30 mouse cellular contexts compared by ENCODE assay signal in genomic region chr7:45228548-45228947, GRCm38 (mm10). TPM values are rescaled to one million over a fixed set of nuclear protein-coding genes. Genes with fewer than 3 reads are reported as not detected.
A peak's percentile ranks its signal among the peaks of the same experiment; 100 is the strongest.
DNase-seq lines count a peak whose midpoint lies in the region; ATAC-seq and TF ChIP-seq lines count a peak whose summit lies in the region.
"Had no signal": no experiment of that assay in that cellular context is flagged by ENCODE, and none has a peak within 500 bp of the region (broad histone marks: within the 10 kb centered on the region; RNA-seq: fewer than 3 reads in every experiment).

No protein-coding gene starts in this region.

- H3K9ac ChIP-seq in hindbrain, embryonic 12.5 days = no peak overlapping the region
- no peak overlapping the region for H3K9ac ChIP-seq in CH12.LX (ENCODE audit: insufficient read depth, low read depth)
- no peak overlapping the region for H3K9ac ChIP-seq in limb, embryonic 12.5 days (replicated peaks)
- H3K9ac ChIP-seq: forebrain, embryonic 13.5 days; hindbrain, embryonic 15.5 days; kidney, embryonic 15.5 days; liver, embryonic 15.5 days; midbrain, embryonic 13.5 days; neural tube, embryonic 13.5 days had no signal

- no peaks in the 10 kb centered on the region for H3K9me3 ChIP-seq in hindbrain, embryonic 10.5 days
- no peaks in the 10 kb centered on the region for H3K9me3 ChIP-seq in hindbrain, embryonic 12.5 days (replicated peaks)
- H3K9me3 ChIP-seq in CH12.LX (replicated peaks; ENCODE audit: low read length) (peaks cover 6% of the 10 kb centered on the region), E14TG2a.4 (ENCODE audit: low read length) (no peaks in the 10 kb centered on the region)
- H3K9me3 ChIP-seq in limb, embryonic 12.5 days = no peaks in the 10 kb centered on the region
- H3K9me3 ChIP-seq: forebrain, embryonic 13.5 days; hindbrain, embryonic 15.5 days; kidney, embryonic 15.5 days; liver, embryonic 15.5 days; megakaryocyte, embryonic 14.5 days; midbrain, embryonic 13.5 days; neural tube, embryonic 13.5 days had no signal

- H3K4me1 ChIP-seq in hindbrain, embryonic 10.5 days (replicated peaks) = peaks cover 22% of the 10 kb centered on the region
- H3K4me1 ChIP-seq in hindbrain, embryonic 12.5 days = peaks cover 11% of the 10 kb centered on the region
- peaks cover 8 to 44% of the 10 kb centered on the region in 2 experiments; a peak in 3 of 4 replicates for H3K4me1 ChIP-seq in CH12.LX (ENCODE audit: control insufficient read depth in 1 of 2, insufficient read depth in 2 of 2)
- H3K4me1 ChIP-seq in E14TG2a.4 (replicated peaks; ENCODE audit: low read depth, low read length) = peaks cover 87% of the 10 kb centered on the region
- H3K4me1 ChIP-seq in limb, embryonic 12.5 days (replicated peaks) = peaks cover 16% of the 10 kb centered on the region
- H3K4me1 ChIP-seq: hindbrain, embryonic 15.5 days had no signal

- 95% methylated on average over 18 of the region's 18 CpGs for WGBS in hindbrain, embryonic 10.5 days
- WGBS in hindbrain, embryonic 12.5 days = 95% methylated on average over 18 of the region's 18 CpGs
- WGBS in limb, embryonic 12.5 days = 95% methylated on average over 18 of the region's 18 CpGs

- in situ Hi-C loops in CH12.LX (cut with MboI; ENCODE audit: low pct_ligation_motif_present, low pct_unique_long_range_greater_than_20kb, low sequenced_read_pairs) = no loop called here

- TF ChIP-seq POLR2A in CH12.LX (IDR thresholded peaks at IDR 0.05; ENCODE audit: low read depth, low read length) = no peak

- DNase-seq in hindbrain, embryonic 10.5 days (ENCODE audit: low spot score) = peak; percentile 2
- DNase-seq in CH12.LX (ENCODE audit: extremely low read depth) = no peak
- DNase-seq in gastrocnemius, postnatal 25 days = no peak
- DNase-seq: adrenal gland, postnatal 25 days; B cell, adult 2 months; cerebellum, adult 11-12 months; cerebellum, postnatal 10 days; gastrocnemius, postnatal 14 days; heart, adult 2 months; heart, postnatal 4 days; kidney, adult 11 months; kidney, postnatal 36 days; lung, postnatal 4 days; right cerebral cortex, postnatal 4 days had no signal

- no peak overlapping the region for H3K27ac ChIP-seq in hindbrain, embryonic 10.5 days
- no peak overlapping the region for H3K27ac ChIP-seq in hindbrain, embryonic 12.5 days
- H3K27ac ChIP-seq in CH12.LX (ENCODE audit: insufficient read depth, low read depth) = no peak overlapping the region
- no peak overlapping the region for H3K27ac ChIP-seq in limb, embryonic 12.5 days
- H3K27ac ChIP-seq: forebrain, embryonic 13.5 days; heart, adult 2 months; hindbrain, embryonic 15.5 days; kidney, embryonic 15.5 days; layer of hippocampus, adult 2 months; liver, embryonic 15.5 days; midbrain, embryonic 13.5 days; neural tube, embryonic 13.5 days had no signal

- ATAC-seq in hindbrain, embryonic 12.5 days (ENCODE audit: low FRiP score) = no peak
- peak; percentile 29; the same call in 1 of the 2 replicates for ATAC-seq in limb, embryonic 12.5 days (ENCODE audit: insufficient number of reproducible peaks, insufficient read depth, low FRiP score, low TSS enrichment, low read depth)
- ATAC-seq: forebrain, embryonic 13.5 days; inflammation-experienced regulatory T-cells, adult 6 months; midbrain, embryonic 13.5 days had no signal

- dilution Hi-C loops in CH12.LX (cut with MboI; ENCODE audit: extremely low pct_ligation_motif_present, extremely low pct_unique_long_range_greater_than_20kb, low sequenced_read_pairs) = no loop called here

- peaks cover 9% of the 10 kb centered on the region for H3K27me3 ChIP-seq in hindbrain, embryonic 10.5 days (ENCODE audit: insufficient read depth, poor library complexity, severe bottlenecking)
- peaks cover 3% of the 10 kb centered on the region; the same call in 1 of the 2 replicates for H3K27me3 ChIP-seq in hindbrain, embryonic 12.5 days
- no peaks in the 10 kb centered on the region for H3K27me3 ChIP-seq in CH12.LX (replicated peaks)
- no peaks in the 10 kb centered on the region for H3K27me3 ChIP-seq in E14TG2a.4 (ENCODE audit: insufficient read depth, low read length)
- H3K27me3 ChIP-seq in limb, embryonic 12.5 days = no peaks in the 10 kb centered on the region
- H3K27me3 ChIP-seq: forebrain, embryonic 13.5 days; hindbrain, embryonic 15.5 days; kidney, embryonic 15.5 days; liver, embryonic 15.5 days; midbrain, embryonic 13.5 days; neural tube, embryonic 13.5 days had no signal

- TF ChIP-seq EP300 in CH12.LX (IDR thresholded peaks at IDR 0.05; ENCODE audit: low read length) = no peak

- TF ChIP-seq CTCF in CH12.LX (conservative IDR thresholded peaks at IDR 0.05 in 1 of 2, IDR thresholded peaks at IDR 0.05 in 1 of 2; ENCODE audit: low read depth in 2 of 2, low read length in 2 of 2) (no peak), E14TG2a.4 (conservative IDR thresholded peaks at IDR 0.05; ENCODE audit: low read length) (no peak)

- no peak overlapping the region for H3K4me2 ChIP-seq in hindbrain, embryonic 12.5 days (replicated peaks)
- H3K4me2 ChIP-seq in CH12.LX (ENCODE audit: insufficient read depth, low read depth, poor library complexity, severe bottlenecking) = no peak overlapping the region
- H3K4me2 ChIP-seq in limb, embryonic 12.5 days = no peak overlapping the region
- H3K4me2 ChIP-seq: forebrain, embryonic 13.5 days; hindbrain, embryonic 15.5 days; kidney, embryonic 15.5 days; liver, embryonic 15.5 days; midbrain, embryonic 13.5 days; neural tube, embryonic 13.5 days had no signal

- H3K79me2 ChIP-seq in CH12.LX (replicated peaks; ENCODE audit: control insufficient read depth, extremely low read depth, insufficient read depth, poor library complexity, severe bottlenecking) = no peaks in the 10 kb centered on the region

- no peak overlapping the region for H3K4me3 ChIP-seq in hindbrain, embryonic 10.5 days
- H3K4me3 ChIP-seq in hindbrain, embryonic 12.5 days = no peak overlapping the region
- H3K4me3 ChIP-seq in CH12.LX (replicated peaks in 1 of 3; ENCODE audit: low read depth in 2 of 3, low read length in 2 of 3, poor library complexity in 1 of 3) = no peak overlapping the region
- peak overlapping the region; percentile 64 for H3K4me3 ChIP-seq in E14TG2a.4 (replicated peaks; ENCODE audit: low read length)
- no peak overlapping the region for H3K4me3 ChIP-seq in limb, embryonic 12.5 days (replicated peaks)
- H3K4me3 ChIP-seq: erythroblast, embryonic 14.5 days; forebrain, embryonic 13.5 days; heart, adult 2 months; hindbrain, embryonic 15.5 days; kidney, embryonic 15.5 days; layer of hippocampus, adult 2 months; liver, embryonic 15.5 days; megakaryocyte, embryonic 14.5 days; midbrain, embryonic 13.5 days; neural tube, embryonic 13.5 days had no signal

- H3K36me3 ChIP-seq in hindbrain, embryonic 10.5 days = peaks cover 98% of the 10 kb centered on the region
- peaks cover 85% of the 10 kb centered on the region for H3K36me3 ChIP-seq in hindbrain, embryonic 12.5 days
- peaks cover 7 to 34% of the 10 kb centered on the region in 2 experiments for H3K36me3 ChIP-seq in CH12.LX (replicated peaks in 1 of 2; ENCODE audit: control insufficient read depth in 1 of 2, insufficient read depth in 1 of 2, low read length in 1 of 2)
- H3K36me3 ChIP-seq in E14TG2a.4 (ENCODE audit: insufficient read depth, low read length) = peaks cover 81% of the 10 kb centered on the region
- peaks cover 97% of the 10 kb centered on the region for H3K36me3 ChIP-seq in limb, embryonic 12.5 days
- H3K36me3 ChIP-seq: hindbrain, embryonic 15.5 days had no signal

- no peak for TF ChIP-seq RAD21 in CH12.LX (IDR thresholded peaks at IDR 0.05; ENCODE audit: low read depth, low read length)

RNA-seq across cellular contexts. Expression of gene Cd37, which starts 10.4 kb away (rescaled TPM):
- 1.0 and 1.1 TPM in 2 replicates for polyA plus RNA-seq in hindbrain, embryonic 10.5 days (2016; fragmentation: Nextera tagmentation; extraction: Ambion mirVana)
- 1.3 and 1.5 TPM in 2 replicates for polyA plus RNA-seq in hindbrain, embryonic 12.5 days (2016; fragmentation: Nextera tagmentation; extraction: Ambion mirVana)
- total RNA-seq in CH12.LX (2012; rRNA removed) = 71.3 and 91.1 TPM in 2 replicates
- total RNA-seq in CH12.LX (2014; rRNA removed) = 69.3 and 73.8 TPM in 2 replicates
- polyA plus RNA-seq in CH12.LX (2012; ENCODE audit: insufficient read length, low read depth) = 397 and 437 TPM in 2 replicates
- 1.6 TPM in 2 replicates for polyA plus RNA-seq in limb, embryonic 12.5 days (2016; fragmentation: Nextera tagmentation; extraction: Ambion mirVana)
- 1 to 10 TPM; 1.3 to 2.0 TPM for total RNA-seq in gastrocnemius, postnatal 25 days (2021)

RNA-seq across cellular contexts. Expression of gene Slc6a16, which starts 12.3 kb away (rescaled TPM):
- 0.26 TPM in 1 of 2 replicates, not detected in the other for polyA plus RNA-seq in hindbrain, embryonic 10.5 days (2016; fragmentation: Nextera tagmentation; extraction: Ambion mirVana)
- polyA plus RNA-seq in hindbrain, embryonic 12.5 days (2016; fragmentation: Nextera tagmentation; extraction: Ambion mirVana) = 0.10 and 0.28 TPM in 2 replicates
- total RNA-seq in CH12.LX (2012; rRNA removed) (0.08 TPM in 1 of 2 replicates, not detected in the other), CH12.LX (2014; rRNA removed) (0.13 TPM in 1 of 2 replicates, not detected in the other)
- 0.37 and 0.49 TPM in 2 replicates for polyA plus RNA-seq in CH12.LX (2012; ENCODE audit: insufficient read length, low read depth)
- 0.18 and 0.42 TPM in 2 replicates for polyA plus RNA-seq in limb, embryonic 12.5 days (2016; fragmentation: Nextera tagmentation; extraction: Ambion mirVana)
- total RNA-seq in gastrocnemius, postnatal 25 days (2021) = not detected
- total RNA-seq: adrenal gland, postnatal 25 days; gastrocnemius, postnatal 14 days; heart, adult 2 months had no signal
- polyA plus RNA-seq: erythroblast, embryonic 14.5 days; heart, adult 2 months; inflammation-experienced regulatory T-cells, adult 6 months; liver, embryonic 15.5 days; lung, embryonic 16.5 days; spleen, adult 2 months had no signal

RNA-seq across cellular contexts. Expression of gene Tead2, which starts 13.0 kb away (rescaled TPM):
- polyA plus RNA-seq in hindbrain, embryonic 10.5 days (2016; fragmentation: Nextera tagmentation; extraction: Ambion mirVana) = 324 and 370 TPM in 2 replicates
- 185 and 208 TPM in 2 replicates for polyA plus RNA-seq in hindbrain, embryonic 12.5 days (2016; fragmentation: Nextera tagmentation; extraction: Ambion mirVana)
- total RNA-seq in CH12.LX (2012; rRNA removed) (0.38 and 0.71 TPM in 2 replicates), CH12.LX (2014; rRNA removed) (0.31 and 0.84 TPM in 2 replicates)
- polyA plus RNA-seq in CH12.LX (2012; ENCODE audit: insufficient read length, low read depth) = 2.5 and 3.0 TPM in 2 replicates
- polyA plus RNA-seq in limb, embryonic 12.5 days (2016; fragmentation: Nextera tagmentation; extraction: Ambion mirVana) = 316 and 326 TPM in 2 replicates
- 1 to 10 TPM; 2.5 to 2.8 TPM for total RNA-seq in gastrocnemius, postnatal 25 days (2021)

RNA-seq across cellular contexts. Expression of gene Dkkl1, which starts 16.6 kb away (rescaled TPM):
- 1.8 and 2.1 TPM in 2 replicates for polyA plus RNA-seq in hindbrain, embryonic 10.5 days (2016; fragmentation: Nextera tagmentation; extraction: Ambion mirVana)
- 3.0 and 3.4 TPM in 2 replicates for polyA plus RNA-seq in hindbrain, embryonic 12.5 days (2016; fragmentation: Nextera tagmentation; extraction: Ambion mirVana)
- total RNA-seq in CH12.LX (2012; rRNA removed) = 1.3 and 1.6 TPM in 2 replicates
- 0.22 and 0.24 TPM in 2 replicates for total RNA-seq in CH12.LX (2014; rRNA removed)
- 0.44 and 0.60 TPM in 2 replicates for polyA plus RNA-seq in CH12.LX (2012; ENCODE audit: insufficient read length, low read depth)
- 0.80 and 1.2 TPM in 2 replicates for polyA plus RNA-seq in limb, embryonic 12.5 days (2016; fragmentation: Nextera tagmentation; extraction: Ambion mirVana)
- not detected for total RNA-seq in gastrocnemius, postnatal 25 days (2021)
- total RNA-seq: adrenal gland, postnatal 25 days; gastrocnemius, postnatal 14 days; heart, adult 2 months; heart, postnatal 4 days; liver, adult 2 months had no signal

RNA-seq across cellular contexts. Expression of gene Ccdc155, which starts 23.9 kb away (rescaled TPM):
- polyA plus RNA-seq in hindbrain, embryonic 10.5 days (2016; fragmentation: Nextera tagmentation; extraction: Ambion mirVana) = 0.64 and 0.80 TPM in 2 replicates
- 0.46 and 0.48 TPM in 2 replicates for polyA plus RNA-seq in hindbrain, embryonic 12.5 days (2016; fragmentation: Nextera tagmentation; extraction: Ambion mirVana)
- 0.04 TPM in 1 of 2 replicates, not detected in the other for total RNA-seq in CH12.LX (2012; rRNA removed)
- not detected in 2 replicates for total RNA-seq in CH12.LX (2014; rRNA removed)
- not detected in 2 replicates for polyA plus RNA-seq in CH12.LX (2012; ENCODE audit: insufficient read length, low read depth)
- polyA plus RNA-seq in limb, embryonic 12.5 days (2016; fragmentation: Nextera tagmentation; extraction: Ambion mirVana) = 1.0 and 1.7 TPM in 2 replicates
- under 1 TPM; 0.19 to 0.23 TPM for total RNA-seq in gastrocnemius, postnatal 25 days (2021)
- total RNA-seq: heart, adult 2 months; liver, adult 2 months had no signal
- polyA plus RNA-seq: liver, adult 2 months had no signal

Comparison
In these comparisons a context has a peak if more than half of its experiments do, and no peak if none do; other contexts are left out.
1. RNA of gene Cd37, which starts 10.4 kb away (polyA plus RNA-seq): 397 to 437 TPM in CH12.LX; 1.6 TPM in limb, embryonic 12.5 days, 1.3 to 1.5 TPM in hindbrain, embryonic 12.5 days and 1.0 to 1.1 TPM in hindbrain, embryonic 10.5 days; every median in the first group is over 100 times any median in the second.
2. RNA of gene Tead2, which starts 13.0 kb away (polyA plus RNA-seq): 324 to 370 TPM in hindbrain, embryonic 10.5 days, 316 to 326 TPM in limb, embryonic 12.5 days and 185 to 208 TPM in hindbrain, embryonic 12.5 days; 2.5 to 3.0 TPM in CH12.LX; every median in the first group is over 10 times any median in the second.